Mouse (Mus musculus) ES-Bruce4 (cell line): ENCODE data around the gene Arhgap45.

Source experiments
- CTCF ChIP-seq: IDR thresholded peaks from one replicate; pipeline ENCODE4 v1.8.1; 2011; ENCODE audit warnings: low read depth, low read length
- POLR2A ChIP-seq: IDR thresholded peaks from one replicate; pipeline ENCODE4 v1.8.1; 2011; ENCODE audit warnings: low read length; ENCODE audit not compliant: insufficient read depth

DNA sequence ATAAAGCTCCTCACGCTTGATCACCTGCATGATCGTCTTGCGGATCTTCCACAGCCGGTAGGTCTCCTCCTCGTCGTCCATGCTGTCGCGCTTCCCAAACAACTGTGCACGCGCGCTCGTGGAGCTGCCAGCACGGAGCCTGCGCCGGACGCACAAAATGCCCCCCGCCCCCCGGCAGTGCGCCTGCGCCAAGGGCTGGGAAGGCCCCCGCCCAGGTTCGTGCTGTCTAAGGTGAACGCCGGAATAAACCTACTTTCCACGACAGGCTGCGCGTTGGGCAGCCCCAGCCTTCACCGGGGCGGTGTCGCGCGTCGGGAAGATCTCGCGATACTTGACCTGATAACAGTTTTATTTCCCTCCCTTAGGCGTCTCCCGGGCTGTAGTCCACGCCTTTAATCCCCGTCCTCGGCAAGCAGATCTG, 23.1 kb downstream of the Arhgap45 start, which contains the start of gene Polr2e:
- TF ChIP-seq CTCF (no peak), POLR2A (no peak)
